Mouse (Mus musculus): Measurements from ENCODE around the gene Acer3. TPM values are rescaled to one million over a fixed set of nuclear protein-coding genes. Genes with fewer than 3 reads are reported as not detected.

Gene Acer3
- polyA plus RNA-seq, 1 experiment from 2014 or later = 17.5 TPM

GRCm38 (mm10) chr7:98342249-98342648 lies 21.2 kb upstream of the Acer3 start:
- no peaks in the 10 kb centered on the region for H3K36me3 ChIP-seq (ENCODE audit: control insufficient read depth, insufficient read depth)
- WGBS = 70% methylated on average over 3 of the region's 3 CpGs
- H3K9me3 ChIP-seq (replicated peaks; ENCODE audit: control insufficient read depth, low read length) = no peaks in the 10 kb centered on the region
- H3K4me3 ChIP-seq (ENCODE audit: low read length) = no peak overlapping the region
- no peak overlapping the region for H3K9ac ChIP-seq (ENCODE audit: low read length)
- peaks cover 3% of the 10 kb centered on the region; the same call in 1 of the 2 replicates for H3K27me3 ChIP-seq (ENCODE audit: control insufficient read depth, insufficient read depth, low read length)
- no peak for ATAC-seq (replicated peaks; ENCODE audit: extremely low read depth, insufficient read depth, low FRiP score)
- H3K4me2 ChIP-seq (ENCODE audit: low read depth, low read length) = no peak overlapping the region
- H3K27ac ChIP-seq (ENCODE audit: low read length) = no peak overlapping the region
- H3K4me1 ChIP-seq (ENCODE audit: control insufficient read depth, insufficient read depth, low read length) = peaks cover 3% of the 10 kb centered on the region; the same call in 1 of the 2 replicates

GRCm38 (mm10) chr7:98341475-98341874 lies 20.5 kb upstream of the Acer3 start:
- no peak overlapping the region for H3K27ac ChIP-seq (ENCODE audit: low read length)
- peak; percentile 57 for ATAC-seq (replicated peaks; ENCODE audit: extremely low read depth, insufficient read depth, low FRiP score)
- WGBS = 3% methylated on average over 13 of the region's 13 CpGs
- H3K4me2 ChIP-seq (ENCODE audit: low read depth, low read length) = peak overlapping the region; percentile 93
- no peaks in the 10 kb centered on the region for H3K36me3 ChIP-seq (ENCODE audit: control insufficient read depth, insufficient read depth)
- H3K4me3 ChIP-seq (ENCODE audit: low read length) = peak overlapping the region; percentile 57
- H3K9me3 ChIP-seq (replicated peaks; ENCODE audit: control insufficient read depth, low read length) = no peaks in the 10 kb centered on the region
- H3K27me3 ChIP-seq (ENCODE audit: control insufficient read depth, insufficient read depth, low read length) = peaks cover 3% of the 10 kb centered on the region; the same call in 1 of the 2 replicates
- peak overlapping the region; percentile 75 for H3K9ac ChIP-seq (ENCODE audit: low read length)
- peaks cover 3% of the 10 kb centered on the region; the same call in 1 of the 2 replicates for H3K4me1 ChIP-seq (ENCODE audit: control insufficient read depth, insufficient read depth, low read length)

GRCm38 (mm10) chr7:98340343-98340742 lies 19.3 kb upstream of the Acer3 start:
- Histone ChIP-seq H3K27ac (ENCODE audit: low read length) (no peak overlapping the region), H3K9me3 (replicated peaks; ENCODE audit: control insufficient read depth, low read length) (no peaks in the 10 kb centered on the region), H3K4me3 (ENCODE audit: low read length) (no peak overlapping the region), H3K9ac (ENCODE audit: low read length) (no peak overlapping the region), H3K27me3 (ENCODE audit: control insufficient read depth, insufficient read depth, low read length) (peaks cover 3% of the 10 kb centered on the region; the same call in 1 of the 2 replicates), H3K4me1 (ENCODE audit: control insufficient read depth, insufficient read depth, low read length) (peaks cover 3% of the 10 kb centered on the region; the same call in 1 of the 2 replicates), H3K4me2 (ENCODE audit: low read depth, low read length) (no peak overlapping the region), H3K36me3 (ENCODE audit: control insufficient read depth, insufficient read depth) (no peaks in the 10 kb centered on the region)
- ATAC-seq (replicated peaks; ENCODE audit: extremely low read depth, insufficient read depth, low FRiP score) = no peak
- 37% methylated on average over 5 of the region's 5 CpGs for WGBS

GRCm38 (mm10) chr7:98333987-98334386 lies 13.0 kb upstream of the Acer3 start:
- no peak for ATAC-seq (replicated peaks; ENCODE audit: extremely low read depth, insufficient read depth, low FRiP score)

GRCm38 (mm10) chr7:98333507-98333906 lies 12.5 kb upstream of the Acer3 start:
- WGBS = 81% methylated on average over 5 of the region's 5 CpGs

More at GRCm38 (mm10) chr7:98333987-98334386, 13.0 kb upstream of the Acer3 start:
- Histone ChIP-seq H3K9me3 (replicated peaks; ENCODE audit: control insufficient read depth, low read length) (no peaks in the 10 kb centered on the region), H3K4me2 (ENCODE audit: low read depth, low read length) (no peak overlapping the region), H3K4me1 (ENCODE audit: control insufficient read depth, insufficient read depth, low read length) (peaks cover 22% of the 10 kb centered on the region), H3K4me3 (ENCODE audit: low read length) (no peak overlapping the region), H3K36me3 (ENCODE audit: control insufficient read depth, insufficient read depth) (no peaks in the 10 kb centered on the region), H3K27me3 (ENCODE audit: control insufficient read depth, insufficient read depth, low read length) (no peaks in the 10 kb centered on the region), H3K27ac (ENCODE audit: low read length) (no peak overlapping the region), H3K9ac (ENCODE audit: low read length) (no peak overlapping the region)
- 59% methylated on average over 3 of the region's 3 CpGs for WGBS

GRCm38 (mm10) chr7:98332678-98333397 lies 11.8 kb upstream of the Acer3 start:
- no peaks in the 10 kb centered on the region for H3K27me3 ChIP-seq (ENCODE audit: control insufficient read depth, insufficient read depth, low read length)
- ATAC-seq (replicated peaks; ENCODE audit: extremely low read depth, insufficient read depth, low FRiP score) = no peak
- no peaks in the 10 kb centered on the region for H3K9me3 ChIP-seq (replicated peaks; ENCODE audit: control insufficient read depth, low read length)
- no peak overlapping the region for H3K4me2 ChIP-seq (ENCODE audit: low read depth, low read length)
- peaks cover 22% of the 10 kb centered on the region for H3K4me1 ChIP-seq (ENCODE audit: control insufficient read depth, insufficient read depth, low read length)
- no peak overlapping the region for H3K4me3 ChIP-seq (ENCODE audit: low read length)
- no peak overlapping the region for H3K9ac ChIP-seq (ENCODE audit: low read length)
- WGBS = 75% methylated on average over 5 of the region's 5 CpGs
- no peak overlapping the region for H3K27ac ChIP-seq (ENCODE audit: low read length)
- H3K36me3 ChIP-seq (ENCODE audit: control insufficient read depth, insufficient read depth) = no peaks in the 10 kb centered on the region

More at GRCm38 (mm10) chr7:98333507-98333906, 12.5 kb upstream of the Acer3 start:
- no peak for ATAC-seq (replicated peaks; ENCODE audit: extremely low read depth, insufficient read depth, low FRiP score)
- Histone ChIP-seq H3K27me3 (ENCODE audit: control insufficient read depth, insufficient read depth, low read length) (no peaks in the 10 kb centered on the region), H3K36me3 (ENCODE audit: control insufficient read depth, insufficient read depth) (no peaks in the 10 kb centered on the region), H3K4me2 (ENCODE audit: low read depth, low read length) (no peak overlapping the region), H3K4me1 (ENCODE audit: control insufficient read depth, insufficient read depth, low read length) (peaks cover 22% of the 10 kb centered on the region), H3K9ac (ENCODE audit: low read length) (no peak overlapping the region), H3K27ac (ENCODE audit: low read length) (no peak overlapping the region), H3K9me3 (replicated peaks; ENCODE audit: control insufficient read depth, low read length) (no peaks in the 10 kb centered on the region), H3K4me3 (ENCODE audit: low read length) (no peak overlapping the region)

- Histone ChIP-seq H3K36me3 (ENCODE audit: control insufficient read depth, insufficient read depth) (no peaks in the 10 kb centered on the region), H3K27me3 (ENCODE audit: control insufficient read depth, insufficient read depth, low read length) (no peaks in the 10 kb centered on the region), H3K4me1 (ENCODE audit: control insufficient read depth, insufficient read depth, low read length) (peaks cover 22% of the 10 kb centered on the region), H3K27ac (ENCODE audit: low read length) (no peak overlapping the region), H3K9me3 (replicated peaks; ENCODE audit: control insufficient read depth, low read length) (no peaks in the 10 kb centered on the region), H3K4me3 (ENCODE audit: low read length) (no peak overlapping the region), H3K4me2 (ENCODE audit: low read depth, low read length) (no peak overlapping the region), H3K9ac (ENCODE audit: low read length) (no peak overlapping the region)
- ATAC-seq (replicated peaks; ENCODE audit: extremely low read depth, insufficient read depth, low FRiP score) = no peak
- 28% methylated on average over 3 of the region's 3 CpGs for WGBS
Observed at GRCm38 (mm10) chr7:98331932-98332331, 10.9 kb upstream of the Acer3 start.

GRCm38 (mm10) chr7:98330375-98331002 lies 9.5 kb upstream of the Acer3 start:
- Histone ChIP-seq H3K36me3 (ENCODE audit: control insufficient read depth, insufficient read depth) (no peaks in the 10 kb centered on the region), H3K9me3 (replicated peaks; ENCODE audit: control insufficient read depth, low read length) (no peaks in the 10 kb centered on the region), H3K27me3 (ENCODE audit: control insufficient read depth, insufficient read depth, low read length) (no peaks in the 10 kb centered on the region), H3K4me3 (ENCODE audit: low read length) (no peak overlapping the region), H3K4me1 (ENCODE audit: control insufficient read depth, insufficient read depth, low read length) (peaks cover 22% of the 10 kb centered on the region), H3K4me2 (ENCODE audit: low read depth, low read length) (no peak overlapping the region), H3K27ac (ENCODE audit: low read length) (no peak overlapping the region), H3K9ac (ENCODE audit: low read length) (no peak overlapping the region)
- ATAC-seq (replicated peaks; ENCODE audit: extremely low read depth, insufficient read depth, low FRiP score) = 0 out of 2 replicates have a peak, but pooled peaks have one; percentile 24
- WGBS = 22% methylated on average over 2 of the region's 2 CpGs
